Mouse (Mus musculus) G1E (cell line): ENCODE measurements around the gene Pdcd7.

Experiments used
- CTCF ChIP-seq: IDR thresholded peaks from 2 replicates; pipeline ENCODE4 v1.5.1; 2012; ENCODE audit warnings: low read depth, low read length, inconsistent platforms, mixed read lengths
- TAL1 ChIP-seq: conservative IDR thresholded peaks from 2 replicates; pipeline ENCODE4 v1.6.1; 2012; ENCODE audit warnings: low read depth, low read length, inconsistent platforms, mixed read lengths

DNA sequence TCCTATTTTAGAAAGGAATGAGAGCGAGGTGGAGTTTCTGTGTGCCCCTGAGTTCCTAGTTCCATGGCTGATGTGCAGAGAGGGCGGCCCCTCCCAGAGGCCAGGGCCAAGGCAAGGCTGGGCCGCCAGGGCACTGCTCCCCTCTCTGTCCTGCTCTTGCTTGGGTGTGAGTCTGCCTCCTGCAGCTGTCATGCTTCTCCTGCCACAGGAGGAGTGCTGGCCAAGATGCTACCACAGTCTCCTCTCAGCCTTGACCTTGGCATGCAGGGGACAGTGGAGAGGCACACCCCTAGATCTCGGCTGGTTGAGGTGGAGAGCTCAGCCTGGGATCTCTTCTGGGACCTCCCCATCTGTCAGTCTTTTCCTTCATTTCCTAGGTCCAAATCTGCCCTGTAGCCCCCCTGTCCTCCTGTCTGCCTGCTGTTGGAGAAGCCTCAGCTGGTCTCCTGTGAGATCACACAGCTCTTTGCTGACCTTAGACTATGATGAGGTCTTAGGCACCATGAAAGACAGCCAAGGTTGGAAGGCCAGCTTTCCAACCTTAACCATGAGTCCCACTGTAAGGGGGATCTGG is 35.2 kb downstream of the Pdcd7 start:
- no peak for TF ChIP-seq CTCF
- TF ChIP-seq TAL1, result no peak
